Mouse (Mus musculus): ENCODE measurements at regions not wholly inside any gene's neighbourhood (a gene's known extent, or its start where the extent isn't known, plus 50 kb on each side); places are given as distances from the start of the nearest gene placed in this dataset. TPM values are rescaled to one million over a fixed set of nuclear protein-coding genes. Genes with fewer than 3 reads are reported as not detected.

- H3K4me3 ChIP-seq (ENCODE audit: low read depth, low read length) = no peak overlapping the region
- no peak overlapping the region for H3K9ac ChIP-seq (ENCODE audit: low read depth, low read length)
- H3K9me3 ChIP-seq (ENCODE audit: control insufficient read depth, low read length) = no peaks in the 10 kb centered on the region
- H3K36me3 ChIP-seq (ENCODE audit: control insufficient read depth, insufficient read depth, low read length) = no peaks in the 10 kb centered on the region
- 50% methylated on average over 11 of the region's 11 CpGs for WGBS
- H3K4me2 ChIP-seq = no peak overlapping the region
- ATAC-seq (replicated peaks; ENCODE audit: low FRiP score) (0 out of 2 replicates have a peak, but pooled peaks have one; percentile 36), DNase-seq (ENCODE audit: low spot score) (no peak)
- H3K27ac ChIP-seq (ENCODE audit: low read depth, low read length) = no peak overlapping the region
- H3K4me1 ChIP-seq (replicated peaks; ENCODE audit: control insufficient read depth, insufficient read depth, low read length) = no peaks in the 10 kb centered on the region
- no peaks in the 10 kb centered on the region for H3K27me3 ChIP-seq (replicated peaks; ENCODE audit: control insufficient read depth, insufficient read depth, low read length)
Observed at GRCm38 (mm10) chr13:7093072-7093649, 444.6 kb upstream of the Pfkp start.

GRCm38 (mm10) chr13:7090916-7091315, 442.3 kb upstream of the Pfkp start:
- H3K36me3 ChIP-seq (ENCODE audit: control insufficient read depth, insufficient read depth, low read length) = no peaks in the 10 kb centered on the region
- H3K27me3 ChIP-seq (replicated peaks; ENCODE audit: control insufficient read depth, insufficient read depth, low read length) = no peaks in the 10 kb centered on the region
- WGBS = 78% methylated on average over 2 of the region's 2 CpGs
- no peak overlapping the region for H3K4me3 ChIP-seq (ENCODE audit: low read depth, low read length)
- no peak overlapping the region for H3K4me2 ChIP-seq
- ATAC-seq (replicated peaks; ENCODE audit: low FRiP score) (no peak), DNase-seq (ENCODE audit: low spot score) (no peak)
- no peaks in the 10 kb centered on the region for H3K9me3 ChIP-seq (ENCODE audit: control insufficient read depth, low read length)
- H3K4me1 ChIP-seq (replicated peaks; ENCODE audit: control insufficient read depth, insufficient read depth, low read length) = no peaks in the 10 kb centered on the region
- no peak overlapping the region for H3K27ac ChIP-seq (ENCODE audit: low read depth, low read length)
- H3K9ac ChIP-seq (ENCODE audit: low read depth, low read length) = no peak overlapping the region

- no peak overlapping the region for H3K9ac ChIP-seq (ENCODE audit: low read depth, low read length)
- H3K36me3 ChIP-seq (ENCODE audit: control insufficient read depth, insufficient read depth, low read length) = no peaks in the 10 kb centered on the region
- no peak overlapping the region for H3K4me2 ChIP-seq
- no peak overlapping the region for H3K4me3 ChIP-seq (ENCODE audit: low read depth, low read length)
- DNase-seq (ENCODE audit: low spot score) (no peak), ATAC-seq (replicated peaks; ENCODE audit: low FRiP score) (no peak)
- no peaks in the 10 kb centered on the region for H3K27me3 ChIP-seq (replicated peaks; ENCODE audit: control insufficient read depth, insufficient read depth, low read length)
- no peak overlapping the region for H3K27ac ChIP-seq (ENCODE audit: low read depth, low read length)
- 75% methylated on average over 3 of the region's 3 CpGs for WGBS
- H3K9me3 ChIP-seq (ENCODE audit: control insufficient read depth, low read length) = no peaks in the 10 kb centered on the region
- H3K4me1 ChIP-seq (replicated peaks; ENCODE audit: control insufficient read depth, insufficient read depth, low read length) = no peaks in the 10 kb centered on the region
Observed at GRCm38 (mm10) chr13:7066211-7066610, 417.6 kb upstream of the Pfkp start.

DNA sequence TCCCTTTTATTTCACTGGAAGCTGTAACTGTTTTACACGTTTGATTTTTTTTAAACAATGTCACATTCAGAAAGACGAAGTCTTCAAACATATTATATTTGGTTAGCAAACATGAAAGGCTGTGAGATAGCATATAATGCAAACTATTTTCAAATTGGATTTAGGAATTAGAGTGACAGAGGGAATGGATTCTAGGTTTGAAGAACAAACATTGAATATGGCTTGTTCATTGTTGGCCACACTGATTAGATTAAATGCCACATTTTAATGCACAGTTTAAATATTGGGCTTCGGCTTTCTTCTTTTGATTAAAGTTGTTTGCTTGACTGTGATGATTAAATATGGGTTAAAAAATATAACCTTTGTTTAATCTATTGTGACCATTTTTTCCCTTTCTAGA, 415.1 kb upstream of the Pfkp start:
- no peak for DNase-seq (ENCODE audit: low spot score)
- H3K27ac ChIP-seq (ENCODE audit: low read depth, low read length) = no peak overlapping the region
- H3K4me3 ChIP-seq (ENCODE audit: low read depth, low read length) = no peak overlapping the region
- WGBS = 79% methylated on average over 3 of the region's 3 CpGs
- H3K36me3 ChIP-seq (ENCODE audit: control insufficient read depth, insufficient read depth, low read length) = no peaks in the 10 kb centered on the region
- no peak overlapping the region for H3K9ac ChIP-seq (ENCODE audit: low read depth, low read length)
- no peak overlapping the region for H3K4me2 ChIP-seq
- no peak for ATAC-seq (replicated peaks; ENCODE audit: low FRiP score)
- H3K9me3 ChIP-seq (ENCODE audit: control insufficient read depth, low read length) = no peaks in the 10 kb centered on the region
- H3K4me1 ChIP-seq (replicated peaks; ENCODE audit: control insufficient read depth, insufficient read depth, low read length) = no peaks in the 10 kb centered on the region
- no peaks in the 10 kb centered on the region for H3K27me3 ChIP-seq (replicated peaks; ENCODE audit: control insufficient read depth, insufficient read depth, low read length)

DNA sequence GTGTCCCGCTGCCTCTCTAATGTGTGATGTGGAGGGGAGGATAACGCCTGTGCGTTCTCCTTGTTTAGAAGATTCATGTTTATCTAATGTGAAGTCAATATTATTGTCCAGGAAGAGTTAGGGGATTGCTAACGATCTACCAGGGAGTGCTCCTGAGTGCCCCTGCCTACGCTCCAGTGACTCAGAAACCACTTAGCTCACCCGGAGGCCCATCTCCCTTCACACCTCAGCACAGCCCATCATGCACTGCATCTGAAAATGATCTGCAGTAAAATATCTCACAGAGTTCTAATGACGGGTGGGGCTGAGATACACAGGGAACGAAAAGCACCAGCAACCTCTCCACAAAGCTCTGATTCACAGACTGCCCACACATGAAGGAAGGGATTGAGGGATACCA, 409.0 kb upstream of the Pfkp start:
- Histone ChIP-seq H3K4me3 (ENCODE audit: low read depth, low read length) (no peak overlapping the region), H3K9ac (ENCODE audit: low read depth, low read length) (no peak overlapping the region), H3K4me1 (replicated peaks; ENCODE audit: control insufficient read depth, insufficient read depth, low read length) (no peaks in the 10 kb centered on the region), H3K27ac (ENCODE audit: low read depth, low read length) (no peak overlapping the region), H3K36me3 (ENCODE audit: control insufficient read depth, insufficient read depth, low read length) (no peaks in the 10 kb centered on the region), H3K9me3 (ENCODE audit: control insufficient read depth, low read length) (no peaks in the 10 kb centered on the region), H3K4me2 (no peak overlapping the region), H3K27me3 (replicated peaks; ENCODE audit: control insufficient read depth, insufficient read depth, low read length) (no peaks in the 10 kb centered on the region)
- no peak for DNase-seq (ENCODE audit: low spot score)
- WGBS = 71% methylated on average over 8 of the region's 8 CpGs
- no peak for ATAC-seq (replicated peaks; ENCODE audit: low FRiP score)

Small RNAs in the stretch of these regions (microRNA-seq; reads per million reads assigned to microRNA genes)
- not detected for gene Gm22689 (ENCODE audit: borderline number of aligned reads)

Data from liver, embryonic 11.5 days (tissue).